Mouse (Mus musculus) large intestine, adult 2 months (tissue): ENCODE results near the gene Pde4a. TPM values are rescaled to one million over a fixed set of nuclear protein-coding genes. Genes with fewer than 3 reads are reported as not detected.

Experiments used
- DNase-seq: peaks from one replicate; pipeline ENCODE4 v3.0.0-alpha.2; 2012; ENCODE audit warnings: low read depth, low spot score
- WGBS: fragments of 180-500 bp; shearing (Covaris S2); methylation state at CpG from one replicate; pipeline ENCODE4 v1.1.7; 2018; 5-methylcytosine and 5-hydroxymethylcytosine counted together
- polyA plus RNA-seq: library from polyadenylated mRNA; depleted of rRNA; stranded (reverse); fragments of >200 nt; gene quantifications from 2 replicates; pipeline ENCODE4 v1.2.3, GENCODE M21; 2012

Pde4a gene
- polyA plus RNA-seq, 1 experiment: 2.8 TPM

- DNase-seq: no peak
- 34% methylated on average over 10 of the region's 10 CpGs for WGBS
These were observed 18.8 kb upstream of the Pde4a start for GRCm38 (mm10) chr9:21146722-21147121.

- DNase-seq: no peak
These were observed 17.1 kb upstream of the Pde4a start for GRCm38 (mm10) chr9:21148427-21148826.

GRCm38 (mm10) chr9:21149077-21149653, 16.3 kb upstream of the Pde4a start:
- DNase-seq: no peak
- 2% methylated on average over 8 of the region's 8 CpGs for WGBS

- WGBS: 2% methylated on average over 56 of the region's 56 CpGs
These were observed 15.7 kb upstream of the Pde4a start, which contains the start of gene Cdc37 for GRCm38 (mm10) chr9:21149654-21150419. Gene Cdc37 (minus strand): TSS chr9:21149982.

GRCm38 (mm10) chr9:21152715-21153114, 12.8 kb upstream of the Pde4a start:
- WGBS: under 1% methylated on average over 11 of the region's 11 CpGs
- DNase-seq: no peak

More at GRCm38 (mm10) chr9:21149654-21150419, 15.7 kb upstream of the Pde4a start, which contains the start of gene Cdc37:
- DNase-seq: peak; percentile 70

GRCm38 (mm10) chr9:21153331-21153730, 12.2 kb upstream of the Pde4a start:
- no peak for DNase-seq
- WGBS: 5% methylated on average over 12 of the region's 12 CpGs

- 10% methylated on average over 5 of the region's 5 CpGs for WGBS
- DNase-seq: no peak
These were observed 11.7 kb upstream of the Pde4a start for GRCm38 (mm10) chr9:21153833-21154232.

GRCm38 (mm10) chr9:21154787-21155186, 10.7 kb upstream of the Pde4a start:
- 83% methylated on average over 3 of the region's 3 CpGs for WGBS
- no peak for DNase-seq

- 1% methylated on average over 52 of the region's 52 CpGs for WGBS
- DNase-seq: no peak
These were observed 4.2 kb upstream of the Pde4a start for GRCm38 (mm10) chr9:21161209-21161909.

GRCm38 (mm10) chr9:21163086-21164050, 2.1 kb upstream of the Pde4a start:
- WGBS: 45% methylated on average over 11 of the region's 11 CpGs
- DNase-seq: no peak

- WGBS: 1% methylated on average over 26 of the region's 26 CpGs
- no peak for DNase-seq
These were observed 1.4 kb upstream of the Pde4a start for GRCm38 (mm10) chr9:21164072-21164471.

- 2% methylated on average over 47 of the region's 47 CpGs for WGBS
These were observed 488 bp downstream of the Pde4a start for GRCm38 (mm10) chr9:21165952-21166451.

GRCm38 (mm10) chr9:21166516-21166915, 1.0 kb downstream of the Pde4a start:
- WGBS: 40% methylated on average over 3 of the region's 3 CpGs
- no peak for DNase-seq

More at GRCm38 (mm10) chr9:21165952-21166451, 488 bp downstream of the Pde4a start:
- no peak for DNase-seq

- 67% methylated on average over 10 of the region's 10 CpGs for WGBS
- DNase-seq: no peak
These were observed 1.9 kb downstream of the Pde4a start for GRCm38 (mm10) chr9:21167140-21168097.

GRCm38 (mm10) chr9:21168161-21169123, 2.9 kb downstream of the Pde4a start:
- 9% methylated on average over 30 of the region's 30 CpGs for WGBS
- peak; percentile 56 for DNase-seq

- 24% methylated on average over 1 of the region's 1 CpGs for WGBS
- DNase-seq: no peak
These were observed 3.6 kb downstream of the Pde4a start for GRCm38 (mm10) chr9:21169157-21169556.

- no peak for DNase-seq
- WGBS: 60% methylated on average over 6 of the region's 6 CpGs
These were observed 6.8 kb downstream of the Pde4a start for GRCm38 (mm10) chr9:21172364-21172763.
